Mouse (Mus musculus) heart, postnatal 14 days (tissue): Measurements from ENCODE around the gene Cmip. TPM values are rescaled to one million over a fixed set of nuclear protein-coding genes. Genes with fewer than 3 reads are reported as not detected.
"Not testable (repeated sequence)": the region's sequence is repeated elsewhere in the genome, so short reads cannot be mapped to it uniquely, and the experiment has no call there.

Source experiments
- DNase-seq, 2 experiments: peaks; one replicate each; pipeline ENCODE4 v3.0.0; 2021 to 2022
- intact Hi-C: fragments of 180-260 bp; cut with DNase I; formaldehyde crosslinking; loops from one replicate; pipeline ENCODE4 v1.15.1; 2025
- total RNA-seq, 2 experiments: library from RNA; stranded (reverse); gene quantifications; 2 replicates each; pipeline ENCODE4 v1.2.3; 2021

Gene Cmip
- total RNA-seq, 2 experiments from 2014 or later, result 29.5 to 30.9 TPM

DNA sequence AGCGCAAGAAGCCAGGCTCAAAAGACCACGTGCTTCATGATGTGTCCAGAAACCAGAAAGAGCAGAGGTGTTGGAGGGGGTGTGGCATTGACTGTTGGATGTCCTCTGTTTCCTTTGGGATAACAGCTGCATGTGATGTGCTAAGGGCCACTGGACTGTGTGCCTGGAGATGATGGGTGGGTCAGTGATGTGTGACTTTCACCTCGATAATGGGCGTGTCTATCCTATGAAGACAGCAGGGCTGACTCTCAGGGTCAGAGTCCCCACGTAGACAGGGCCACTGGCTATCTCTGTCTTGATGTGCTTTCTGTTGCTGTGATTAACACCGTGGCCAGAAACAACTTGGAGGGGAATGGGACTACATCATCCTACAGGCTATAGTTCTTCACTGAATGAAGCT lies 144.0 kb downstream of the Cmip start:
- no peak for DNase-seq
- intact Hi-C loops, result no loop called here

DNA sequence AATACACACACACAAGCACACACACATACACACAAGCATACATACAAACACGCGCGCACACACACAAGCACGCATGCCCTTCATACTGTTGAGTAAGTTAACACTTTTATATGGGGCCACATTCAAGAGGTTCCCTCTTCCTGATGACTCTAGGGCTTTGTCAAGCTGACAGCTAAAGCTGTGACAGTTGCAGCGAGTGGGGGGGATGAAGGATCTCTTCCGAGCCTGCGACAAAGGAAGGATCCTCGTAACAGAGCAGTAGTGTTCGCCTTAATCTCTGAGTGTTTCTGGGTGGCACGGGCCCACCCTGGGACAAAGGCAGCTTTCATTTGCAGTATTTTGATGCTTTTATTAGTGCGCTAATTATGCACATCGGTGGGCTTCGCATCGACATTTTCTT lies 145.0 kb downstream of the Cmip start:
- DNase-seq, result no peak
- intact Hi-C loops, result no loop called here

DNA sequence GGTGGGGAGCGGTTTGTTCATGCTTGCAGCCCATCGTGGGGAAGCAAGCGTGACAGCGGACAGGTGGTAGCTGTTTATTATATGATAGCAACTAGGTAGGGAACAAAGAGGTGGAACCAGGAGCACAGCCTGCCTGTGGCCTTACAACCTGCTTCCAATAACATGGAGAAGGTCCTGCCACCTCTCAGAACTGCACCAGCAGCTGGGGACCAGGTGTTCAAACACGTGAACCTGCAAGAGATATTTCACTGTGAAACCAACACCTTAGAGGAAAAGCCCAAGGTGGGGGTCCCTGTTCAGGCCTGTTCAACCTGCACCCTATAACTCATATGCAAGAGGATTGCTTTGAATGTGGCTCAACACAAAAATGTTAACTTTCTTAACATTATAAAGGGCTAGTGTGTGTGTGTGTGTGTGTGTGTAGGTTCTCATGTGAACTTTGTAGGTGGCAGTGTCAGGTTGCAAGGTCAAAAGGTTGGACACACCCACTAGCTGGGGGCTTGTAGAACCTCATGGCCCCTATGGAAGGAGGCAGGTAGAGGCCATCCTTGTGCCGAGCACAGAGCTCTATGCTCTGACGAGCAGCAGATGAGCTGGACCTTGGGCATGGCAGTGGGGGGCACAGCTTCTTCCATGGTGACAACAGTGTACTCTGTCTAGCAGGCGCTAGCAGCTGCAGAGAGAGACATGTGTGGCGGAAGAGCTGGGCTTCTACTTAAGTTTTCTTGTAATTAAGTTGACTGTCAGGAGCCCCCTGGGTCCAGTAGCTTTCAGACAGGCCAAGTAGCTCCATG lies 146.2 kb downstream of the Cmip start:
- intact Hi-C loops, result no loop called here
- DNase-seq, result no peak

- intact Hi-C loops, result no loop called here
- no peak for DNase-seq
Measured at GRCm38 (mm10) chr8:117403705-117404476, 147.0 kb downstream of the Cmip start.

GRCm38 (mm10) chr8:117406081-117406480 lies 149.2 kb downstream of the Cmip start:
- no peak for DNase-seq
- intact Hi-C loops, result no loop called here

GRCm38 (mm10) chr8:117408634-117409033 lies 151.8 kb downstream of the Cmip start:
- DNase-seq, result no peak
- intact Hi-C loops, result no loop called here

DNA sequence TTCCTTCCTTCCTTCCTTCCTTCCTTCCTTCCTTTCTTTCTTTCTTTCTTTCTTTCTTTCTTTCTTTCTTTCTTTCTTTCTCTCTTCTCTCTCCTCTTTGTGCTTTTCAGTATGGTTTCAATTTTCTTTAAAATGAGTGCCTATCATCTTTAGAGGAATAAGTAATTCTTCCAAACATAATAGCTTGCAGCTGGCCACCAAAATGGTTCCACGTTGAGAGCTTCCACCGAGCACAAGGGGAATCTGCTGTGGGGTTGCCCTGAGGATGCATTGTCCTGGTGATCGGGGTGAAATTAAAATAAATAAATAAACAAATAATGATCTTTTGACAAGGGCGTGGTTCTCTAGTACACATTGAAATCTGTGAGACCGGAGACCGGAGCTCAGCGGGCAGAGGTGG lies 152.2 kb downstream of the Cmip start:
- intact Hi-C loops, result no loop called here
- no peak for DNase-seq

DNA sequence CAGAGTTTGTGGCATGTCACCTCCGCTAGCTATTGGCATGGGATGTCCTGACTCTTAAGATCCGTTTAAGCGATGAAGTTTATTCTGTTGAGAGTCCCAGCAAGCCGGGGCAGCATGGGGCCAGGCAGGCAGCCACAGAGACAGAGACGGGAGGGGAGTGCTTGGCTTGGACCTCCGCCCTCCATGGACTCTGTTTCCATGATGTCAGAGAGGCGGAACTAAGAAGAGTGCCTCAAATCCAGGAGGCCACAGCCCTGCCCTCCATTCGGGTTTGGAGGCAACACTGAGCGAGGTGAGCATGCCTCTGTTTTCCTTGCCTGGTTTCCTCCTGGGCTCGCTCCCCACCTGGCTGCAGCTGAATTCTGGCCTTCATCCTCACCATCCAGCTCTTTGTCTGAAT lies 153.5 kb downstream of the Cmip start:
- intact Hi-C loops, result no loop called here
- DNase-seq, result peak; percentile 59 to 66

DNA sequence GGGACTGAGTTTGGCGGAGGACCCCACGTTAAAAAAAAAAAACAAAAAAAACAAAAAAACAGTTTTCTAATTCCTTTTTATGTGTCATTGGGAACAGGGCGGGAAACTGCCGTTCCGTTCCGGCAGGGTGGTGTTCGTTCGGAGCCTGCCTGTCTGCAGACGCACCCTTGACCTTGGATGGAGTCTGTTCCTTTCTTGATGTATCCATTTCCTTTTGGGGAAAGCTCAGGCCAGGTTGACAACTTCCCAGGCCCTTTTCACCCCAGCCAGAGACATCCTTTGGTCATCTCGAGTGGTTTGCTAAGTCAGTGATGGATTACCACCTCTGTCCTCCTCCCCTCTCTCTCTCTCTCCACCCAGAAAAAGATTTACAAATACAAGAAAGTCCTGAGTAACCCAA lies 154.0 kb downstream of the Cmip start:
- intact Hi-C loops, result no loop called here

GRCm38 (mm10) chr8:117412232-117412631 lies 155.4 kb downstream of the Cmip start:
- intact Hi-C loops, result no loop called here
- no peak for DNase-seq

More for the DNA sequence above, 154.0 kb downstream of the Cmip start:
- peak in 1 of 2 experiments; percentile 23 for DNase-seq

- intact Hi-C loops, result no loop called here
- DNase-seq, result no peak
Measured at GRCm38 (mm10) chr8:117417830-117418229, 161.0 kb downstream of the Cmip start.

DNA sequence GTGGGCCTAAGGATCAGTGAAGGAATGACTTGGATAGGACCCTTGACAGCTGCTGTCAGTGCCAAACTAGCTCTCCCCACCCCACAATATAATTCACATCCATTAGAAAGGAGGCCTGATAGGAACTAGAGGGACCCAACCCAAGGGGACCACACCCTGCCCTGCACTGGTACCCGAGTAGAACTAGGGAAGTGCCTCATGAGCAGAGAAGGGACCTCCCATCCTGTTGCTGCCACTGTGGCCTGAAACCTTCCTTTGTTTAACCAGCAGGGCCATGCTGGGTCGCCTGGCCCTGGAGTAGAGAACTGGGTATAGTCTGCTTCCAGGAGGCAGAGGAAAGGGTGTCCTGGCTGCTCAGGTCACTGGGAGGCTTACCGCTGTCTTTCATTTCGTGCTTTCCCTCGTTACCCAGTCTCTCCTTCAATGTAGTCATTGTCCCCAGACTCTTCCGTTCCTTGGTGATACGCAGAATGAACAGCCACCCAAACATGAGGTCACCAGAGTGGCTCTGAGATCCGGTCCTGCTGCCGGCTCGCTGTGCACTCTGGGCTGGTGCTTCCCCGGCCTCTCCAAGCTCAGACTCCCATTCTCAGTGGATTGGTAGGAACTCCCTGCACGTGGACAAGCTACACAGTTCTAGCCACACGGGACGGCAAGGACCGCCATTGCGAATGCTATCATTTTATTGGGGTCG lies 164.1 kb downstream of the Cmip start:
- peak; percentile 24 for DNase-seq
- intact Hi-C loops, result loop anchor here (5.0 kb wide), 1 partner anchor 34 kb away; no protein-coding TSS in a partner anchor

DNA sequence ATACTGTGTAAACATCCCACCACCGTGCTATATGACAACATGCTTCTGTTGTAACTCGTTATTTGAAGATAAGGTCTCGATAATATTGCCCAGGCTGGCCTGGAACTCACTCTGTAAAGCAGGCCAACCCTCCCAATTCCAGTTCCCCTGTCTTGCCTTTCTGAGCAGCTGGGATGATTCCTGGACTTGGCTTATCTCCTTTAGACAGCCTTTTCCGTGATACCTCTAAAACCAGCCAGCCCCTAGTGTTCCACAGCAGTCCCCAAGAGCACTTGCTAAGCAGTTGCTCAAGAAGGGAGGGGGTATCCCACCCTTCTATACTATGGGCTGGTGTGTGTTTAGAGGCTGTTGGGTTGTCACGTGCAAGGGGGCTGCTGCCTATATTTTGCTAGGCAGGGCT lies 165.0 kb downstream of the Cmip start:
- intact Hi-C loops, result loop anchor here (5.0 kb wide), 1 partner anchor 35 kb away; no protein-coding TSS in a partner anchor
- DNase-seq, result peak in 1 of 2 experiments; percentile 32

GRCm38 (mm10) chr8:117422343-117422742 lies 165.5 kb downstream of the Cmip start:
- intact Hi-C loops, result loop anchor here (5.0 kb wide), 1 partner anchor 35 kb away; no protein-coding TSS in a partner anchor
- no peak for DNase-seq

DNA sequence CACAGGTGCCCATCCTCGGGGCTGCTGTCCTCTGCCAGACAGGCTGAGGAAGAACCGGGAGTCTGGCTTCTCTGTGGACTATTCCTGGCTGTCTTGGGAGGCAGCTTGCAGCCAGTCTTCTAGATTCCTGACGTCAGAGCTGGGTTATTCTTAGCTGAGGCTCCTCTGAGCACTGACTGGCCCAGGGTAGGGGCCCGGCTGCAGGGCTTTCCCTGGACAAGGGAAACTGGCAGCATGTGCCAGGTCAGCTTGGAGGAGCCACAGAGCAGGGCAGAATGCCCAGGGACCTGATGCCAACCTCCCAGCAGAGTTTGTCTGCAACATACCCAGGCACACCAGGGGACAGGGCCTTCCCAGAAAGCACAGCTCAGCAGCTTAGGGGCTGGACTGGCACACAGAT lies 166.2 kb downstream of the Cmip start:
- DNase-seq, result peak; percentile 76 to 80
- intact Hi-C loops, result loop anchor here (5.0 kb wide), 1 partner anchor 36 kb away; no protein-coding TSS in a partner anchor

- DNase-seq, intact Hi-C loops: not testable (repeated sequence)
Measured at GRCm38 (mm10) chr8:117427816-117428215, 171.0 kb downstream of the Cmip start.

DNA sequence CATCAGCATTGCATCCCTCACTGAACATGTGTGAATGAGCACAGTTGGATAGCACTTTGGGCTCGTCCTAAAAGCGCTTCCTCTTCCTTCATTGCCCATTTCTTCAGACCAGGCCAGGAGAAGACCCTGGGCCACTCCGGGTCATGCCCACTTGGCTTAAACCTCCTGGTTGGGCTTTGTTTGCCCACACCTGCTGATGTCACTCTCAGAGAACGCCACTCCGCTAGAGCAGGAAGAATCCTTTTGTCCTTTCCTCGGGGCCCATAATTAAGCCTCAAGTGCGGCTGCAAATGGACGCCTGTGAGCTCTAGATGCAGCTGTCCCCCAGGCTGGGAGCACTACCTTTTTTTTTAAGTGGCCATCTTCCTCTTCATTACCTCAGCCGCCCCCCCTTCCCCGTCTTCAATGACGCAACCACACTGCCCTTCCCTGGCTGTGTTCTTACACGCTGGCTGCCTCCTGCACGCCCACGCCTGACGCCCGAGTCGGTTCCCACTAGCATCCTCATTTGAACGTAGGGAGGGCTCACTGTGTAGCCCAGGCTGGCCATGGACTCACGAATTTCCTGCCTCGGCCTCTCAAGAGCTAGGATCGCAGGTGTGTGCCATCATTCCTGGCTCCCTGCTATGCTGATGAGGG lies 171.8 kb downstream of the Cmip start:
- intact Hi-C loops, result no loop called here
- DNase-seq, result no peak

GRCm38 (mm10) chr8:117430624-117431023 lies 173.8 kb downstream of the Cmip start:
- intact Hi-C loops, result no loop called here
- DNase-seq, result no peak

- intact Hi-C loops, result no loop called here
- no peak for DNase-seq
Measured at GRCm38 (mm10) chr8:117431554-117431953, 174.7 kb downstream of the Cmip start.

DNA sequence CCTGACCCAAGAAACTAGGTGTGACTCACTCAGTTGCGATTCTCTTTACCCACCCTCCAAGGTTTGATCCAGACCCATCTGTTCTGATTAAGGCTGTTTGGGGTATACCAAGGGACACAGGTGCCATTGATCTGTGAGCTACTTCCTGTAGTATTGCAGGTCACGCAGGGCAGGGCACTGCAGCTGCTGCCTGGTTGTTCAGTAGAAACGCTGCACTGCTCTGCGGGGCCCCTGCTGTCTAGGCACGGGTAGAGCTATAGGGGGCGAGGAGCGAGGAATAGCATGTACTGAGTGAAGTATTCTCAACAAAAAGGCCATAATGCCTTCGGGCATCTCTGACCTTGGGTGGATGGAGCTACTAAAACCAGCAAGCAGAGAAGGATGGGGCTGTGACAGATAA lies 175.2 kb downstream of the Cmip start:
- intact Hi-C loops, result no loop called here

More for the DNA sequence above, 175.2 kb downstream of the Cmip start:
- DNase-seq, result no peak
